Mouse (Mus musculus) ES-E14 (cell line): Measurements from ENCODE around the gene Sacm1l. TPM values are rescaled to one million over a fixed set of nuclear protein-coding genes. Genes with fewer than 3 reads are reported as not detected.

Source experiments
- DNase-seq: peaks from one replicate; pipeline ENCODE4 v3.0.0-alpha.2; 2013; ENCODE audit warnings: low read depth, low spot score
- H3K27ac ChIP-seq: 2 replicates; pipeline ENCODE4 v1.5.1; 2012; ENCODE audit warnings: low read depth, mild to moderate bottlenecking, low read length, moderate library complexity, mixed read lengths; ENCODE audit not compliant: poor library complexity, insufficient read depth, severe bottlenecking
- H3K36me3 ChIP-seq: 2 replicates; pipeline ENCODE4 v1.6.1; 2012; ENCODE audit warnings: mild to moderate bottlenecking, low read length, moderate library complexity, mixed read lengths; ENCODE audit not compliant: control insufficient read depth, poor library complexity, insufficient read depth, severe bottlenecking
- H3K4me1 ChIP-seq, 2 experiments: fragments of 150-350 bp in 1 of 2; sonication (generic) in 1 of 2; 2 replicates each; pipeline ENCODE4 v1.6.1; 2012; ENCODE audit warnings: low read length in 2 of 2, mild to moderate bottlenecking in 1 of 2, mixed read lengths in 1 of 2; ENCODE audit not compliant: control insufficient read depth in 2 of 2, insufficient read depth in 2 of 2, poor library complexity in 1 of 2
- H3K4me3 ChIP-seq, 2 experiments: fragments of 150-350 bp in 1 of 2; sonication (generic) in 1 of 2; 2 replicates each; pipeline ENCODE4 v1.5.1; 2012; ENCODE audit warnings: low read length in 2 of 2, low read depth in 1 of 2, mild to moderate bottlenecking in 1 of 2, mixed read lengths in 1 of 2; ENCODE audit not compliant: insufficient read depth in 1 of 2, poor library complexity in 1 of 2, severe bottlenecking in 1 of 2
- H3K9ac ChIP-seq: 2 replicates; pipeline ENCODE4 v1.6.1; 2012; ENCODE audit warnings: low read depth, mild to moderate bottlenecking, low read length, mixed read lengths; ENCODE audit not compliant: poor library complexity, insufficient read depth, severe bottlenecking
- H3K9me3 ChIP-seq: fragments of 150-350 bp; sonication (generic); 2 replicates; pipeline ENCODE4 v1.6.1; 2012; ENCODE audit warnings: low read depth, mild to moderate bottlenecking, low read length; ENCODE audit not compliant: control insufficient read depth, insufficient read depth
- CHD2 ChIP-seq: IDR thresholded peaks from 2 replicates; pipeline ENCODE4 v1.6.1; 2014; ENCODE audit warnings: mild to moderate bottlenecking, low read depth, low read length, inconsistent platforms
- HCFC1 ChIP-seq: IDR thresholded peaks from 2 replicates; pipeline ENCODE4 v1.6.1; 2012; ENCODE audit warnings: low read length, inconsistent platforms, borderline replicate concordance; ENCODE audit not compliant: insufficient read depth
- MAFK ChIP-seq: IDR thresholded peaks from 2 replicates; pipeline ENCODE4 v1.6.1; 2014; ENCODE audit warnings: mild to moderate bottlenecking, low read depth, low read length, inconsistent platforms; ENCODE audit not compliant: insufficient read depth
- ZC3H11A ChIP-seq: IDR thresholded peaks from 2 replicates; pipeline ENCODE4 v1.6.1; 2012; ENCODE audit warnings: low read depth, mild to moderate bottlenecking, inconsistent platforms, low read length, borderline replicate concordance
- ZNF384 ChIP-seq: IDR thresholded peaks from 2 replicates; pipeline ENCODE4 v1.6.1; 2012; ENCODE audit warnings: low read depth, low read length, inconsistent platforms
- in situ Hi-C, 2 experiments: fragments of 600-800 bp; cut with MboI; formaldehyde crosslinking; loops; one replicate each; pipeline ENCODE4 v1.15.1; 2025; ENCODE audit warnings: low sequenced_read_pairs in 2 of 2, inconsistent platforms in 1 of 2; ENCODE audit not compliant: unreplicated experiment in 2 of 2
- total RNA-seq: library from RNA; depleted of rRNA; stranded (reverse); fragments of 300-350 nt; gene quantifications from 2 replicates; pipeline ENCODE4 v1.2.3, GENCODE M21; 2012

The Sacm1l gene
- total RNA-seq, 1 experiment, result 23.2 TPM

DNA sequence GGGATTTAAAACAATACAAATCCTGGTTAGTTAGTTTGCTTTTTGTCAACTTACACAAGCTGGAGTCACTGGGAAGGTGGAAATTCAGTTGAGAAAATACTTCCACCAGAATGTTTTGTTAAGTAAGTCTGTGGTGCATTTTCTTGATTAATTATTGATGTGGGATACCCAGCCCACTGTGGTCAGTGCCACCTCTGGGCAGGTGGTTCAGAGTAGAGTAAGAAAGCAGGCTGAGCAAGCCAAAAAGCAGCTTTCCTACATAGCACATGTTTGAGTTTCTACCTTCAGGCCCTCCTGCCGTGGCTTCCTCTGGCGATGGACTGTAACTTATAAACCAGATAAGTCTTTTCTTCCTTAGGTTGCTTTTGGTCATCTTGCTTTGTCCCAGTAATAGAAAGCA lies 10.3 kb downstream of the Sacm1l start:
- Histone ChIP-seq H3K9me3 (no peaks in the 10 kb centered on the region), H3K27ac (no peak overlapping the region), H3K9ac (no peak overlapping the region), H3K4me1 (no peaks in the 10 kb centered on the region), H3K4me3 (no peak overlapping the region), H3K36me3 (no peaks in the 10 kb centered on the region)
- no peak for DNase-seq
- TF ChIP-seq HCFC1, result no peak
- no peak for TF ChIP-seq MAFK
- no peak for TF ChIP-seq ZC3H11A
- no peak for TF ChIP-seq CHD2
- no peak for TF ChIP-seq ZNF384
- in situ Hi-C loops, result no loop called here

DNA sequence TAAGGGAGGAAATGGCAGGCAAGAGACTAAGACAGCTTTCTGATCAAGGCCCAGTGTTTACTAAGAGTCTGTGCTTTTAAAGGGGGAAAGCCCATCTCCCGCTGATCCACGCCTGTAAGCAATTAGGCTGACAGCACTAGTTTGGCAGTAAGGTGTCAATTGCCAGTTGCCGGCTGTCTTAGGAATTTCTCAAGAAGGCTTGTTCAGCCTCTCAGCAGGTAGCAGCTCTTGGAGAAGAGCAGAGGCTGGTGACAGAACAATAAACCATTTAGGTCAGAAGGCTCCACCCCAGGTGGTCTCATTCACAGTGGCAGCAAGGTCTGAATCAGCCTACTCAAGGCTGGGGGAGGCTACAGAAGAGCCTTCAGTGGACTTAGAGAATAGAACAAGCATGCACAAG lies 25.0 kb downstream of the Sacm1l start:
- in situ Hi-C loops, result no loop called here
- Histone ChIP-seq H3K4me3 (no peak overlapping the region), H3K36me3 (no peaks in the 10 kb centered on the region), H3K9ac (no peak overlapping the region), H3K9me3 (no peaks in the 10 kb centered on the region), H3K27ac (no peak overlapping the region), H3K4me1 (peaks cover 0 to 7% of the 10 kb centered on the region in 2 experiments; a peak in 2 of 4 replicates)
- TF ChIP-seq CHD2 (no peak), MAFK (no peak), ZC3H11A (no peak), HCFC1 (no peak)
- peak; percentile 60 for DNase-seq

DNA sequence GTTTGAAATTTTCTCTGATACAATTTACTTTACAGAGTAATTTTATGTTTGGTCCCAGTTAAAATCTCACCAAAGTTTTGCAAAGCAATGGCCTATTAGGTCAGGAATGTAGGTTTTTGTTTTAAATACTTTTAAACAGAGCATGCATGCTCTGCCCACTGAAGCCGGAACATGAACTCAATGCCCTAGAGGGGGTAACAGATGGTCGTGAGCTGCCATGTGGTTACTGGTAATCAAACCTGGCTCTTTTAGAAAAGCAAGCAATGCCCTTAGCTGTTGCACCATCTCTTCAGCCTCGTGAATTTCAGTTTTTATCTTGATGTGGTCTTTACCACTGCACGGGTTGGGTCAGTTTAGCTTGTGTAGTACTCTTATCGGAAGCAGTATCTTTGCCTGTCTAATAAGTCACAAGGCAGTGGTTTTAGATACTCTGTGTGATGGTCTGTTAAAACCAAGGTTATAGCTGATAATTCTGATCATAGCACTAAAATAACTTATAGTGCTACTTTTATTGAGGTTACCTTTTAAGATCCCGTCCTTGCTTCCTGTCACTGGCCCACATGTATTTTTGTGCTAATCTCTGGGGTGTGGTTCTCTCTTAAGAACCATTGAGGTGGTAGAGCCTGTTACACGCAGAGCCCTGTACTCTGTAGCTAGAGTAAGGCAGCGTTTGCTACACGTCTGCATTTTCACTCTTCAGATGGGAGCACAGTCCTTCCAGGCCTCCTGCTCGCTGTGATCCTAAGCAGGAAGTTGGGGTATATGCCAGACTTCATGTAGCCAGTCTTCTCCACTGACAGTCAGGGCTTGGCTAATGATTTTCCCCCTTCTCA lies 48.0 kb downstream of the Sacm1l start:
- TF ChIP-seq CHD2, result no peak
- TF ChIP-seq ZNF384, result no peak
- TF ChIP-seq ZC3H11A, result no peak
- no peak for TF ChIP-seq HCFC1
- no peak for TF ChIP-seq MAFK
- H3K36me3 ChIP-seq, result no peaks in the 10 kb centered on the region; the same call in 1 of the 2 replicates
- no peak overlapping the region for H3K9ac ChIP-seq
- no peak for DNase-seq
- in situ Hi-C loops, result no loop called here
- H3K27ac ChIP-seq, result no peak overlapping the region
- H3K9me3 ChIP-seq, result no peaks in the 10 kb centered on the region
- no peak overlapping the region for H3K4me3 ChIP-seq
- H3K4me1 ChIP-seq, result peaks cover 0 to 3% of the 10 kb centered on the region in 2 experiments; a peak in 1 of 4 replicates

DNA sequence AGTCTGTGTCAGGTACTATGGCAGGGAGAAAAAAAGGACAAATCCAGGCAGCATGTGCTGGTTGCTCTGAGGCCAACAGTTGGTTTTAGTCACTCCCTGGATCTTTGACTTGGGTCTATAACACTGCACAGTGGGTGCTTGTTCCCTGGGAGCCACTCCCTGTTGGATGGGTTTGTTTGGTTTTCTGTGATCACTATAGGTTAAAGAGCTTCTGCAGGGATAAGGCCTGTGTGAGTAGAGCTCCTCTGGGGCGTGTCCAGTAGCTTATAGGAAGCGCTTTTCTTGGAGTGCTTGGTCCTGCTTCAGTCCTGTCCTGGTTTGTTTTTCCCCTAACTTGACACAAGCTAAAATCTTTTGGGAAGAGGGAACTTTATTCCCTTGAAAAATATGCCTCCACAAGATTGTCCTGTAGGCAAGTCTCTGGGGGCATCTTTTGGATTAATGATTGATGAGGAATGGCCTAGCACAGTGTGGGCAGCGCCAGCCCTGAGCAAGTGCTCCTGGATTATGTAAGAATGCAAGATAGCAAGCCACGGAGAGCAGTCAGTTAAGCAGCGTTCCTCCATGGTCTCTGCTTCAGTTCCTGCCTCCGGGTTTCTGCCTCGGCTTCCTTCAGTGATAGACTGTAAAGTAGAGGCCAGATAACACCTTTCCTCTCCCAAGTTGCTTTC lies 59.8 kb downstream of the Sacm1l start:
- no peak overlapping the region for H3K4me3 ChIP-seq
- H3K4me1 ChIP-seq, result no peaks in the 10 kb centered on the region
- H3K36me3 ChIP-seq, result 0 out of 2 replicates have a peak, but pooled peaks cover 2% of the 10 kb centered on the region
- TF ChIP-seq ZNF384 (no peak), ZC3H11A (no peak), CHD2 (no peak), MAFK (no peak), HCFC1 (no peak)
- in situ Hi-C loops, result no loop called here
- no peaks in the 10 kb centered on the region for H3K9me3 ChIP-seq
- no peak overlapping the region for H3K27ac ChIP-seq
- DNase-seq, result no peak
- H3K9ac ChIP-seq, result no peak overlapping the region
